Mouse (Mus musculus): ENCODE data around the gene Gpr142.

- TF ChIP-seq HCFC1 (IDR thresholded peaks at IDR 0.05; ENCODE audit: borderline replicate concordance, insufficient read depth, low read length) (no peak), MAFK (IDR thresholded peaks at IDR 0.05; ENCODE audit: insufficient read depth, low read depth, low read length) (no peak), ZC3H11A (IDR thresholded peaks at IDR 0.05; ENCODE audit: borderline replicate concordance, low read depth, low read length) (no peak)
These were observed 51.3 kb downstream of the Gpr142 start for GRCm38 (mm10) chr11:114850066-114850451.

All from ES-E14 (cell line).